Mouse (Mus musculus): ENCODE measurements around the gene Lrwd1. TPM values are rescaled to one million over a fixed set of nuclear protein-coding genes. Genes with fewer than 3 reads are reported as not detected.

The Lrwd1 gene
- 30.0 and 33.3 TPM in 2 replicates for total RNA-seq (2014; rRNA removed)
- polyA plus RNA-seq (2015; fragmentation: Nextera tagmentation; extraction: Ambion mirVana), result 18.9 and 19.7 TPM in 2 replicates

DNA sequence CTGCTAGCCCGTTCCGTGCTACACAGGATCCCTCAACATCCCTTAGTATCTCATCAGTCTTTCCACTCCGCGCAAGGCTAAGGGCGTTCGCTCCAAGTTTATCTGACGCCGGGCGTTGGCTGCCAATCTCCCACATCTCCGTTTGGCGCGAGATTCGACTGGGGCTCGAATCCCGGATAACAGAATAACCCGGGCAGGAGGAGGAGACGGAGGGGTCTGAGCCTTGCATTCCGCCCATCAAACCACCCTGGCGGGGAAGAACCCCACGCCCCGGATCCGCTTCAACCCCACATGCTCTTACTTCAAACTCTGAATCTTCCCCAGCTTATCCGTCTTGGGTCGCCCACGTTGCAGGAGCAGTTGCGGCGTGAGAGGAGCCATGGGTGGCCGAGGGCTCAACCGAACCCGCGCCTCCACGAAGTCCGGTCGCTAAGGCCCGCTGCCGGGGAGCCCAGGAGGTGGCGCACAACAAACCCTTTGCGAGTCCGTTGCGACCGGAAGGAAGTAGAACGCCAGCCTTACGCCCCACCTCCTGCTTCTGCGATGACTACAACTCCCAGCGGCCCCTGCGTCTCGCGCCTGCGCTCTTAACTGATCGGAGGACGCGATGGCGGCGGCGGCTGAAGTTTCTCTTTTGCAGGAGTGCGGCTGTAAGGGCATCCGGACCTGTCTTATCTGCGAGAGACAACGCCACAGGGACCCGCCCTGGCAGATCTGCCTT lies at the start of gene Lrwd1, which contains the start of gene Alkbh4:
Lrwd1 (minus strand) TSS at position 504 of the 721 bp plus-strand sequence.
Alkbh4 (plus strand) TSS at position 576 of the 721 bp plus-strand sequence.
- Histone ChIP-seq H3K9me3 (ENCODE audit: low read length) (no peaks in the 10 kb centered on the region), H3K27ac (ENCODE audit: low read depth, low read length) (0 out of 2 replicates have a peak within 1 kb of the TSS, but pooled peaks have one; percentile 51), H3K4me1 (ENCODE audit: insufficient read depth) (peaks cover 14% of the 10 kb centered on the region), H3K4me3 (ENCODE audit: low read depth, low read length) (peak within 1 kb of the TSS; percentile 55), H3K9ac (peak within 1 kb of the TSS; percentile 68), H3K36me3 (ENCODE audit: insufficient read depth) (peaks cover 35% of the 10 kb centered on the region), H3K27me3 (ENCODE audit: insufficient read depth, low read length) (no peaks in the 10 kb centered on the region), H3K4me2 (ENCODE audit: low read depth) (peak within 1 kb of the TSS; percentile 76)
- peak; percentile 84 for TF ChIP-seq CTCF (IDR thresholded peaks at IDR 0.05; ENCODE audit: low read depth)
- peak; percentile 99 for ATAC-seq
- under 1% methylated on average over 60 of the region's 60 CpGs for WGBS
- peak; percentile 96 for DNase-seq

DNA sequence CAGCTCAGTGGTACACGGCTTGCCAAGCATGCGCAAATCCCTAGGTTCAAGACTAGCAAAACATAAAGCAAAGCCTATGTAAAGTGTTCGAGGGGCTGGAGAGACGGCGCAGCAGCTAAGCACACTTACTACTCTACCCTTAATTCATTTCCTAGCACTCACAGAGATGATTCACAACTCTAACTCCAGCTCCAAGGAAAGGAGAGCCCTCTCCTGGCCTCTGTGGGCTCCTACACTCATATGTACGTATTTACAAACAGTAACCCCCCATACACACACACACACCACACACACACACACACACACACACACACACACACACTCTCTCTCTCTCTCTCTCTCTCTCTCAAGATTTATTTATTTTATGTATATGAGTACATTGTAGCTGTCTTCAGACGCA lies 47.9 kb upstream of the Lrwd1 start:
- H3K4me3 ChIP-seq (ENCODE audit: low read depth, low read length), result no peak overlapping the region
- peak; percentile 26 for TF ChIP-seq CTCF (IDR thresholded peaks at IDR 0.05; ENCODE audit: low read depth)
- 89% methylated on average over 7 of the region's 7 CpGs for WGBS
- no peak overlapping the region for H3K9ac ChIP-seq
- H3K9me3 ChIP-seq (ENCODE audit: low read length), result no peaks in the 10 kb centered on the region
- H3K4me1 ChIP-seq (ENCODE audit: insufficient read depth), result no peaks in the 10 kb centered on the region
- peaks cover 62% of the 10 kb centered on the region for H3K36me3 ChIP-seq (ENCODE audit: insufficient read depth)
- DNase-seq (no peak), ATAC-seq (no peak)
- H3K27ac ChIP-seq (ENCODE audit: low read depth, low read length), result no peak overlapping the region
- H3K4me2 ChIP-seq (ENCODE audit: low read depth), result no peak overlapping the region
- no peaks in the 10 kb centered on the region for H3K27me3 ChIP-seq (ENCODE audit: insufficient read depth, low read length)

DNA sequence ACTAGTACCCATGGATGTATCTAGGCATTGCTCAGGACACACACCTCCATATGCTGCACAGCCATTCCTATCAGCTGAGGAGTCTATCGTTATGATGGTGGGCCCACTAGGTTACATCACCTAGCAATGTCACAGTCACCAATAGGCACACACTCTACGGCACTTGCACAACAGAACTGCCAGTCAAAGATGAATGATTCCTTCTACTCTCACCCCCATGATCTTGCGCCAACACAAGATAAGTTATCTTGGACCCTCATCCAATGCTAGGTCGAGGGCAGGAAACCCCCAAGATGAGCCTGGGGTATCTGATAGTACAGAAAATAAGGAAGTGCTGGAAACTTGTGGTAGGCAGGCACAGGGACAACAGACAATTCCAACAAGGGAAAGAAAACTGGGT lies 47.0 kb upstream of the Lrwd1 start:
- Histone ChIP-seq H3K27me3 (ENCODE audit: insufficient read depth, low read length) (no peaks in the 10 kb centered on the region), H3K9ac (no peak overlapping the region), H3K4me1 (ENCODE audit: insufficient read depth) (no peaks in the 10 kb centered on the region), H3K4me3 (ENCODE audit: low read depth, low read length) (no peak overlapping the region), H3K4me2 (ENCODE audit: low read depth) (no peak overlapping the region), H3K27ac (ENCODE audit: low read depth, low read length) (no peak overlapping the region), H3K36me3 (ENCODE audit: insufficient read depth) (peaks cover 62% of the 10 kb centered on the region), H3K9me3 (ENCODE audit: low read length) (no peaks in the 10 kb centered on the region)
- TF ChIP-seq CTCF (IDR thresholded peaks at IDR 0.05; ENCODE audit: low read depth), result no peak
- 97% methylated on average over 4 of the region's 4 CpGs for WGBS
- ATAC-seq (no peak), DNase-seq (no peak)

DNA sequence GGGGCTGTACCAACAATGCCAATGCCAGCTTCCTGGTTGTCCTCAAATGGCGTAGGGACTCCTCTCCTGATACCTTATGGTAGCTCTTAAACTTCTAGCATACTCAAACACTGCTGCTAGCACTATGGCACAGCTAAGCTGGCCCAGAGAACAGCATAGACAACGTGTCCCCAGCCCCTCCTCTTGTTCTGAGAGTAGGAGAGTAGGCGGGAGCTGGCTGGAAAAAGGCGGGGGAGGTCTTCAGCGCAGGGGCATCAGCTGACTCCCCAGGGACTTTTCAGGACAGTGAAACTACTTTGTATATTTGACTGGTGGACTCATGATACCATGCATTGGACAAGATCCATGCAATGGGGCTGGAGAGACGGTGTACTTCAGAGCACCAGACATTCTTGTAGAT lies 46.2 kb upstream of the Lrwd1 start:
- Histone ChIP-seq H3K27ac (ENCODE audit: low read depth, low read length) (no peak overlapping the region), H3K4me3 (ENCODE audit: low read depth, low read length) (no peak overlapping the region), H3K4me2 (ENCODE audit: low read depth) (no peak overlapping the region), H3K9ac (no peak overlapping the region), H3K27me3 (ENCODE audit: insufficient read depth, low read length) (no peaks in the 10 kb centered on the region), H3K36me3 (ENCODE audit: insufficient read depth) (peaks cover 63% of the 10 kb centered on the region), H3K9me3 (ENCODE audit: low read length) (no peaks in the 10 kb centered on the region), H3K4me1 (ENCODE audit: insufficient read depth) (no peaks in the 10 kb centered on the region)
- DNase-seq, result no peak
- WGBS, result 93% methylated on average over 6 of the region's 6 CpGs
- TF ChIP-seq CTCF (IDR thresholded peaks at IDR 0.05; ENCODE audit: low read depth), result no peak
- no peak for ATAC-seq

DNA sequence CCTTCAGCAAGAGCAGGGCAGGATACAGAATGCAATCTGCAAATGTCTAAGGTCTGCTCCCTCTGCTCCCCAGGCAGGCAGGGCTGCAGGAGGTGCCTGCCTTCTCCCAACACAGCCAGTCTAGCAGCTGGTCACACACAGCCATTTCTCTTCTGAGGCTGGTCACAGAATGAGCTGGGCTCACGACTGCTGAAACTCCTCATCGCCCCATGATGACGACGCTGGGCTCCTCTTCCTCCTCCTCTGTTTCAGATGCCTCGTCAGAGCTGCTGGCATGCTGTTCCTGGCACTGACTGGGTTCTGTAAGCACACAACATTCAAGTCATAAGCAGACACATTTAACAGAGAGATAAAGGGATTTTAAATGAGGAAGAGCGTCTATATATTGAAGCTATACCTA lies 45.3 kb upstream of the Lrwd1 start:
- Histone ChIP-seq H3K4me1 (ENCODE audit: insufficient read depth) (no peaks in the 10 kb centered on the region), H3K9me3 (ENCODE audit: low read length) (no peaks in the 10 kb centered on the region), H3K27me3 (ENCODE audit: insufficient read depth, low read length) (no peaks in the 10 kb centered on the region), H3K36me3 (ENCODE audit: insufficient read depth) (peaks cover 60% of the 10 kb centered on the region), H3K4me2 (ENCODE audit: low read depth) (no peak overlapping the region), H3K9ac (no peak overlapping the region), H3K27ac (ENCODE audit: low read depth, low read length) (no peak overlapping the region), H3K4me3 (ENCODE audit: low read depth, low read length) (no peak overlapping the region)
- TF ChIP-seq CTCF (IDR thresholded peaks at IDR 0.05; ENCODE audit: low read depth), result no peak
- ATAC-seq (no peak), DNase-seq (no peak)
- WGBS, result 90% methylated on average over 6 of the region's 6 CpGs

DNA sequence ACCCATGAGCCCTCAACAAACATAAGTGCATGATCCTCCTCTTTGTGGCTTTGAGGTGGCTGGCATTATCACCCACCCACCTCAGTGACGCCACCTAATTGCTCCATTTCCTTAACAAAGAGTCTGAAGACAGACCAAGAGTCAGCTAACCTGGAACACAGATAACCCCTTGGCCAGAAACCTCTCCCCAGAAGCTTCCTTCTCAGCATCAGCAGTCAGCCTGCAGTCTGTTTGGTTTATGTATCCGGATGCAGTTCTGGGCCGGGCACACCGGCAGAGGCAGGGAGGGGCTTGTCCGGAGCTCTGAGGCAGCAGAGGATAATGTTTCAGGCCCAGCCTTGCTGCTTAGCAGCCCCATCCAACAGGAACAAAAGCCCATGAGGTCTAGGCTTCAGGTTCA lies 43.7 kb upstream of the Lrwd1 start:
- Histone ChIP-seq H3K4me2 (ENCODE audit: low read depth) (no peak overlapping the region), H3K27ac (ENCODE audit: low read depth, low read length) (no peak overlapping the region), H3K27me3 (ENCODE audit: insufficient read depth, low read length) (no peaks in the 10 kb centered on the region), H3K4me1 (ENCODE audit: insufficient read depth) (no peaks in the 10 kb centered on the region), H3K9me3 (ENCODE audit: low read length) (no peaks in the 10 kb centered on the region), H3K36me3 (ENCODE audit: insufficient read depth) (peaks cover 58% of the 10 kb centered on the region), H3K4me3 (ENCODE audit: low read depth, low read length) (no peak overlapping the region), H3K9ac (no peak overlapping the region)
- TF ChIP-seq CTCF (IDR thresholded peaks at IDR 0.05; ENCODE audit: low read depth), result no peak
- DNase-seq (no peak), ATAC-seq (no peak)
- WGBS, result 92% methylated on average over 5 of the region's 5 CpGs
